Mouse (Mus musculus) myocyte (in vitro differentiated cells): ENCODE results near the gene Ncam1. TPM values are rescaled to one million over a fixed set of nuclear protein-coding genes. Genes with fewer than 3 reads are reported as not detected.

ENCODE experiments used
- H3K27me3 ChIP-seq: one replicate; pipeline ENCODE4 v1.6.1; 2011; ENCODE audit not compliant: control insufficient read depth, insufficient read depth, insufficient read length
- H3K36me3 ChIP-seq: one replicate; pipeline ENCODE4 v1.6.1; 2011; ENCODE audit not compliant: control insufficient read depth, insufficient read depth
- H3K4me2 ChIP-seq: one replicate; pipeline ENCODE4 v1.6.1; 2011; ENCODE audit warnings: low read depth, control low read depth
- H3K4me3 ChIP-seq: one replicate; pipeline ENCODE4 v1.5.1; 2011; ENCODE audit warnings: mild to moderate bottlenecking, control low read depth, moderate library complexity
- H3K79me2 ChIP-seq: one replicate; pipeline ENCODE4 v1.6.1; 2011; ENCODE audit not compliant: control insufficient read depth, insufficient read depth
- H3ac ChIP-seq: one replicate; pipeline ENCODE4 v1.6.1; 2011; ENCODE audit not compliant: control insufficient read depth, insufficient read length
- CEBPB ChIP-seq: IDR thresholded peaks from 2 replicates; pipeline ENCODE4 v1.6.1; 2011; ENCODE audit warnings: mild to moderate bottlenecking, moderate library complexity; ENCODE audit not compliant: poor library complexity, insufficient read depth, severe bottlenecking
- E2F4 ChIP-seq: IDR thresholded peaks from one replicate; pipeline ENCODE4 v1.6.1; 2011; ENCODE audit warnings: mild to moderate bottlenecking, control low read depth, moderate library complexity; ENCODE audit not compliant: insufficient read depth
- MAX ChIP-seq: IDR thresholded peaks from one replicate; pipeline ENCODE4 v1.6.1; 2011; ENCODE audit warnings: low read depth, mild to moderate bottlenecking, control low read depth
- MYOD1 ChIP-seq, 3 experiments: IDR thresholded peaks; one replicate each; pipeline ENCODE4 v1.6.1; 2011; ENCODE audit warnings: control low read depth in 2 of 3, low read depth in 2 of 3, mild to moderate bottlenecking in 2 of 3, moderate library complexity in 1 of 3; ENCODE audit not compliant: insufficient read length in 2 of 3, control insufficient read depth in 1 of 3
- MYOG ChIP-seq, 3 experiments: IDR thresholded peaks; one replicate each; pipeline ENCODE4 v1.6.1; 2011; ENCODE audit warnings: control low read depth in 2 of 3, low read depth in 2 of 3, mild to moderate bottlenecking in 2 of 3; ENCODE audit not compliant: insufficient read length in 2 of 3, control insufficient read depth in 1 of 3, insufficient read depth in 1 of 3
- POLR2A ChIP-seq: IDR thresholded peaks from one replicate; pipeline ENCODE4 v1.6.1; 2011; ENCODE audit warnings: low read depth, mild to moderate bottlenecking, control low read depth, moderate library complexity; ENCODE audit not compliant: insufficient read length
- POLR2AphosphoS2 ChIP-seq: IDR thresholded peaks from one replicate; pipeline ENCODE4 v1.6.1; 2011; ENCODE audit warnings: low read depth, control low read depth; ENCODE audit not compliant: insufficient read length
- REST ChIP-seq: IDR thresholded peaks from one replicate; pipeline ENCODE4 v1.6.1; 2011; ENCODE audit warnings: mild to moderate bottlenecking, control low read depth, moderate library complexity; ENCODE audit not compliant: insufficient read depth, insufficient read length
- SRF ChIP-seq: IDR thresholded peaks from one replicate; pipeline ENCODE4 v1.6.1; 2011; ENCODE audit warnings: low read depth; ENCODE audit not compliant: control insufficient read depth, insufficient read length
- TCF12 ChIP-seq: IDR thresholded peaks from one replicate; pipeline ENCODE4 v1.6.1; 2011; ENCODE audit warnings: mild to moderate bottlenecking, control low read depth; ENCODE audit not compliant: poor library complexity, insufficient read depth, severe bottlenecking
- TCF3 ChIP-seq: IDR thresholded peaks from one replicate; pipeline ENCODE4 v1.6.1; 2011; ENCODE audit warnings: low read depth, control low read depth; ENCODE audit not compliant: insufficient read length
- USF1 ChIP-seq: IDR thresholded peaks from one replicate; pipeline ENCODE4 v1.6.1; 2011; ENCODE audit warnings: low read depth, mild to moderate bottlenecking, control low read depth, moderate library complexity
- polyA plus RNA-seq: library from polyadenylated mRNA; unstranded; fragments of >200 nt; fragmentation: generic; extraction: Trizol; gene quantifications from one replicate; pipeline ENCODE4 v1.2.1, GENCODE M21; 2012; ENCODE audit warnings: missing spikeins

Ncam1 gene
- polyA plus RNA-seq, 1 experiment, result 327 TPM

GRCm38 (mm10) chr9:49733726-49734125 is 65.0 kb downstream of the Ncam1 start:
- no peak overlapping the region for H3K4me2 ChIP-seq
- peaks cover 92% of the 10 kb centered on the region for H3K79me2 ChIP-seq
- TF ChIP-seq POLR2AphosphoS2 (peak; percentile 26), MAX (no peak)
- H3K27me3 ChIP-seq, result no peaks in the 10 kb centered on the region
- H3K4me3 ChIP-seq, result no peak overlapping the region
- H3K36me3 ChIP-seq, result peaks cover 15% of the 10 kb centered on the region
- no peak overlapping the region for H3ac ChIP-seq

DNA sequence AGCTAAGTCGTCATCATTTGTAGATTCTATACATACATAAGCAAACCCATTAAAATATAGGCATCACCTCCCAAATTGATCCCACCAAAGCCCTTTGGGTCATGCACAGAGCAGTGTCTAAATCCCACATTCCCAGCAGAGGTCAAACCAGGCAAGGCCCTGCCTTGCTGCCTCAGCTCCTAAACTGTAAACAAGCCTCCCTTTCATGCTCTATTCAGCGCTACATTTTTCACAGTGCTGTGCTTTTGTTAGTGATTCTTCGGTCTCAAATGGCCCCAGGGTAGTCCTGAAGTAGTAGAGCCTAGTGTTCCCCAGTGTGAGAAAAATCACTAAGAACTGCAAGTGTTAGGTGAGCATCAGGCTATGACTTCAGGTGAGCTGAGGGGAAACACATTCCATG is 69.2 kb downstream of the Ncam1 start:
- Histone ChIP-seq H3K4me3 (no peak overlapping the region), H3ac (no peak overlapping the region), H3K27me3 (no peaks in the 10 kb centered on the region), H3K79me2 (peaks cover 92% of the 10 kb centered on the region), H3K4me2 (no peak overlapping the region), H3K36me3 (peaks cover 16% of the 10 kb centered on the region)
- TF ChIP-seq CEBPB (no peak), POLR2A (no peak), E2F4 (no peak), MAX (no peak), SRF (no peak), TCF12 (no peak), POLR2AphosphoS2 (no peak), USF1 (no peak)

- peaks cover 96% of the 10 kb centered on the region for H3K79me2 ChIP-seq
- TF ChIP-seq MYOD1 (IDR thresholded peaks at IDR 0.05; ENCODE audit: control insufficient read depth in 1 of 3, insufficient read length in 2 of 3, low read depth in 2 of 3), result no peak
Measured at GRCm38 (mm10) chr9:49728211-49728610, 70.5 kb downstream of the Ncam1 start.

GRCm38 (mm10) chr9:49722765-49723164 is 76.0 kb downstream of the Ncam1 start:
- Histone ChIP-seq H3K4me2 (peak overlapping the region; percentile 12), H3K4me3 (no peak overlapping the region)
- no peak for TF ChIP-seq E2F4
- peak; percentile 86 for TF ChIP-seq SRF

More at GRCm38 (mm10) chr9:49728211-49728610, 70.5 kb downstream of the Ncam1 start:
- Histone ChIP-seq H3ac (no peak overlapping the region), H3K4me3 (no peak overlapping the region), H3K27me3 (no peaks in the 10 kb centered on the region), H3K36me3 (peaks cover 10% of the 10 kb centered on the region), H3K4me2 (no peak overlapping the region)

DNA sequence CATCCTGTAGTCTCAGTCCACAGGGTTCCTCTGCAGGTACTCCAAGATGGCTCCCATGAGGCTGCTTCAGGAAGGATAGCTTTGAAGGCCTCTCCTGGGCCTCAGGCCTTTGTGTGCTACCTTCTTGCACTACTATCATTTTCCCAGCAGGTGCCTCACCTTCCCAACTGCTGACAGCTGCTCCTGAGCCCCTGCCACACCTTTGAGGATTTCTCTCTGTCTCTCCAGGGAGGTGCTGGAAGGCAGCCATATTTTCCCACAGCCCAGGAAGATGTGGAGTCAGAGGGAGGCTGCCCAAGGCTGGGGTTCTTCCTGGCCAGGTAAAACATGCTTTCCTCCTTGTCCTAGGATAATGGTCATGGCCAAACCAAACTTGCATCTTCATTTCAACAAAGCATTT is 83.6 kb downstream of the Ncam1 start:
- H3K27me3 ChIP-seq, result no peaks in the 10 kb centered on the region
- TF ChIP-seq REST (no peak), TCF3 (no peak), SRF (no peak), MYOD1 (IDR thresholded peaks at IDR 0.05; ENCODE audit: control insufficient read depth in 1 of 3, insufficient read length in 2 of 3, low read depth in 2 of 3) (no peak)
- H3K79me2 ChIP-seq, result peaks cover 61% of the 10 kb centered on the region
- H3K36me3 ChIP-seq, result peaks cover 18% of the 10 kb centered on the region
- no peak overlapping the region for H3K4me2 ChIP-seq
- H3K4me3 ChIP-seq, result no peak overlapping the region
- H3ac ChIP-seq, result no peak overlapping the region

More at GRCm38 (mm10) chr9:49722765-49723164, 76.0 kb downstream of the Ncam1 start:
- Histone ChIP-seq H3K36me3 (peaks cover 5% of the 10 kb centered on the region), H3ac (no peak overlapping the region), H3K27me3 (no peaks in the 10 kb centered on the region), H3K79me2 (peaks cover 98% of the 10 kb centered on the region)

- Histone ChIP-seq H3K27me3 (no peaks in the 10 kb centered on the region), H3K36me3 (peaks cover 19% of the 10 kb centered on the region), H3K4me2 (no peak overlapping the region), H3K79me2 (peaks cover 61% of the 10 kb centered on the region), H3K4me3 (no peak overlapping the region), H3ac (no peak overlapping the region)
- TF ChIP-seq USF1 (no peak), MYOG (IDR thresholded peaks at IDR 0.05; ENCODE audit: control insufficient read depth in 1 of 3, insufficient read depth in 1 of 3, insufficient read length in 2 of 3, low read depth in 2 of 3) (no peak), CEBPB (no peak), E2F4 (no peak), MAX (no peak), POLR2AphosphoS2 (no peak), POLR2A (no peak)
Measured at GRCm38 (mm10) chr9:49714091-49714490, 84.6 kb downstream of the Ncam1 start.
